Mouse (Mus musculus): ENCODE data around the gene Krt12.

Krt12 gene

GRCm38 (mm10) chr11:99398832-99399231, 23.2 kb downstream of the Krt12 start:
- in situ Hi-C loops (cut with MboI, MseI), result no loop called here

GRCm38 (mm10) chr11:99398084-99398483, 24.0 kb downstream of the Krt12 start:
- in situ Hi-C loops (cut with MboI, MseI), result no loop called here

GRCm38 (mm10) chr11:99396661-99397060, 25.4 kb downstream of the Krt12 start:
- in situ Hi-C loops (cut with MboI, MseI), result no loop called here

- in situ Hi-C loops (cut with MboI, MseI), result no loop called here
Measured at GRCm38 (mm10) chr11:99396034-99396433, 26.0 kb downstream of the Krt12 start.

- in situ Hi-C loops (cut with MboI, MseI), result no loop called here
Measured at GRCm38 (mm10) chr11:99392492-99392891, 29.6 kb downstream of the Krt12 start.

- in situ Hi-C loops (cut with MboI, MseI), result no loop called here
Measured at GRCm38 (mm10) chr11:99391375-99391774, 30.7 kb downstream of the Krt12 start.

GRCm38 (mm10) chr11:99390866-99391265, 31.2 kb downstream of the Krt12 start:
- in situ Hi-C loops (cut with MboI, MseI), result no loop called here

GRCm38 (mm10) chr11:99389264-99389663, 32.8 kb downstream of the Krt12 start, which contains the start of gene Krt10:
TSS of gene Krt10 (minus strand) at chr11:99389364.
- in situ Hi-C loops (cut with MboI, MseI), result loop anchor here (10.0 kb wide), 1 partner anchor 906 kb away; no protein-coding TSS in a partner anchor

- in situ Hi-C loops (cut with MboI, MseI), result loop anchor here (10.0 kb wide), 1 partner anchor 906 kb away; no protein-coding TSS in a partner anchor
Measured at GRCm38 (mm10) chr11:99388661-99389060, 33.4 kb downstream of the Krt12 start.

GRCm38 (mm10) chr11:99385813-99386721, 36.0 kb downstream of the Krt12 start:
- in situ Hi-C loops (cut with MboI, MseI), result loop anchor here (10.0 kb wide), 1 partner anchor 909 kb away; no protein-coding TSS in a partner anchor

GRCm38 (mm10) chr11:99379568-99379967, 42.5 kb downstream of the Krt12 start:
- in situ Hi-C loops (cut with MboI, MseI), result no loop called here

GRCm38 (mm10) chr11:99374803-99375202, 47.3 kb downstream of the Krt12 start, which contains the start of gene Krt28:
TSS of gene Krt28 (minus strand) at chr11:99374903.
- in situ Hi-C loops (cut with MboI, MseI), result no loop called here

GRCm38 (mm10) chr11:99369853-99370451, 52.1 kb downstream of the Krt12 start:
- in situ Hi-C loops (cut with MboI, MseI), result no loop called here

GRCm38 (mm10) chr11:99369229-99369628, 52.8 kb downstream of the Krt12 start:
- in situ Hi-C loops (cut with MboI, MseI), result no loop called here

GRCm38 (mm10) chr11:99366791-99367190, 55.3 kb downstream of the Krt12 start:
- in situ Hi-C loops (cut with MboI, MseI), result no loop called here
